Mouse (Mus musculus) cerebellum, adult 9-10 months (tissue): ENCODE results near the gene Cacul1.
"Not testable (repeated sequence)": the region's sequence is repeated elsewhere in the genome, so short reads cannot be mapped to it uniquely, and the experiment has no call there.

Experiments
- DNase-seq: peaks from one replicate; pipeline ENCODE4 v3.0.0; 2022

Cacul1 gene

GRCm38 (mm10) chr19:60580582-60581339 is at the start of gene Cacul1:
Gene Cacul1 (minus strand): TSS chr19:60581025.
- DNase-seq: peak; percentile 96

- no peak for DNase-seq
Observed at GRCm38 (mm10) chr19:60619420-60619819, 38.6 kb upstream of the Cacul1 start.

GRCm38 (mm10) chr19:60617007-60617406 is 36.2 kb upstream of the Cacul1 start:
- no peak for DNase-seq

- DNase-seq: peak; percentile 84
Observed at GRCm38 (mm10) chr19:60615470-60616200, 34.8 kb upstream of the Cacul1 start.

GRCm38 (mm10) chr19:60611525-60612215 is 30.8 kb upstream of the Cacul1 start:
- DNase-seq: no peak

GRCm38 (mm10) chr19:60608766-60609165 is 27.9 kb upstream of the Cacul1 start:
- no peak for DNase-seq

- no peak for DNase-seq
Observed at GRCm38 (mm10) chr19:60603586-60603985, 22.8 kb upstream of the Cacul1 start.

GRCm38 (mm10) chr19:60602066-60602465 is 21.2 kb upstream of the Cacul1 start:
- not testable (repeated sequence) for DNase-seq

- DNase-seq: no peak
Observed at GRCm38 (mm10) chr19:60598025-60598697, 17.3 kb upstream of the Cacul1 start.

- no peak for DNase-seq
Observed at GRCm38 (mm10) chr19:60589646-60590045, 8.8 kb upstream of the Cacul1 start.

- DNase-seq: no peak
Observed at GRCm38 (mm10) chr19:60586652-60587051, 5.8 kb upstream of the Cacul1 start.

GRCm38 (mm10) chr19:60583201-60583600 is 2.4 kb upstream of the Cacul1 start:
- no peak for DNase-seq

- DNase-seq: peak; percentile 53
Observed at GRCm38 (mm10) chr19:60581377-60582290, 809 bp upstream of the Cacul1 start.

- peak; percentile 38 for DNase-seq
Observed at GRCm38 (mm10) chr19:60579771-60580581, 849 bp downstream of the Cacul1 start.

- DNase-seq: no peak
Observed at GRCm38 (mm10) chr19:60576741-60577140, 4.1 kb downstream of the Cacul1 start.

- no peak for DNase-seq
Observed at GRCm38 (mm10) chr19:60560497-60560896, 20.3 kb downstream of the Cacul1 start.

- no peak for DNase-seq
Observed at GRCm38 (mm10) chr19:60554866-60555438, 25.9 kb downstream of the Cacul1 start.

GRCm38 (mm10) chr19:60553501-60553900 is 27.3 kb downstream of the Cacul1 start:
- peak; percentile 58 for DNase-seq

- no peak for DNase-seq
Observed at GRCm38 (mm10) chr19:60543302-60543701, 37.5 kb downstream of the Cacul1 start.

- DNase-seq: no peak
Observed at GRCm38 (mm10) chr19:60531897-60532296, 48.9 kb downstream of the Cacul1 start.

GRCm38 (mm10) chr19:60530171-60530570 is 50.7 kb downstream of the Cacul1 start:
- DNase-seq: no peak
